Mouse (Mus musculus) adrenal gland, adult 2 months (tissue): ENCODE measurements around the gene Cdh6. TPM values are rescaled to one million over a fixed set of nuclear protein-coding genes. Genes with fewer than 3 reads are reported as not detected.

Experiments
- DNase-seq: peaks from one replicate; pipeline ENCODE4 v3.0.0; 2021
- polyA plus RNA-seq: library from polyadenylated mRNA; depleted of rRNA; stranded (reverse); fragments of >200 nt; gene quantifications from 2 replicates; pipeline ENCODE4 v1.2.3, GENCODE M21; 2012
- total RNA-seq, 2 experiments: library from RNA; stranded (reverse); gene quantifications; 2 replicates each; pipeline ENCODE4 v1.2.3; 2021

Gene Cdh6
- total and polyA plus RNA-seq, 3 experiments, result 1.4 to 15.7 (median 15.5) TPM

GRCm38 (mm10) chr15:13057728-13058127, 115.7 kb downstream of the Cdh6 start:
- DNase-seq, result no peak

DNA sequence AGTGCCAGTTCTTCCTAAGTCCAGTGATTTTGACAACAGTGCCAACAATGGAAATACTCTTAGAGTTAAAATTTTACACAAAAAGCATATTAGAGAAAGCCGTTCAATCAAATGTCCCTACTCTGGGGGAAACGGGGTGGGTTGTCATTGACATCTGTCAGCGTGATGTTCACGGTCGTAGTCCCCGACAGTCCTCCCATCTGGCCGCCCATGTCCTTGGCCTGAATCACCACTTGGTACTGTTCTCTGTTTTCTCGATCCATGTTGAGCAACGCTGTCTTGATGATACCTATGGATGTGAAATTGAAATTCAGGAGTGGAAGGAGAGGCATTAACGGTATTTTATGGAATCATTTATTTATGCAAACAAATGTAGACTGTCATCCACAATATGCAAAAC, 116.2 kb downstream of the Cdh6 start:
- no peak for DNase-seq

- DNase-seq, result no peak
These were observed 125.6 kb downstream of the Cdh6 start for GRCm38 (mm10) chr15:13047910-13048309.

GRCm38 (mm10) chr15:13034436-13034835, 139.0 kb downstream of the Cdh6 start:
- DNase-seq, result no peak

DNA sequence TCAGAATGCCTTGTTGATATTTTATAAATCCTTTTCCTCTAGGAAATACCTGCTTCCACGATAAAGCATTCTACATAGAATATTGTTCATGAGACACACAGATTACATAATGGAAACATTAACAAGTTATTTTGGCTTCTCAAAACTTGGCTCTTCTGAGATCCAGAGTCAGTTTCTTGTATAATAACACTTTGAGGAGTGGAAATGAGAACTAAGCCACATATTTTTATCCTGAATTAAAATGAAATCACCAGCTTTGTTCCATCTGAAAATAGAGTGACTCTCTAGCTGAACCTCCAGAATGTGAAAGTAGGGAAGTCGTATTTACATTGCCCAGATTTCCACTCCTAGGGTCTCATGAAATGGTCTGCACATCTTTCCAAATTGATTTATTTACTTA, 142.8 kb downstream of the Cdh6 start:
- no peak for DNase-seq

DNA sequence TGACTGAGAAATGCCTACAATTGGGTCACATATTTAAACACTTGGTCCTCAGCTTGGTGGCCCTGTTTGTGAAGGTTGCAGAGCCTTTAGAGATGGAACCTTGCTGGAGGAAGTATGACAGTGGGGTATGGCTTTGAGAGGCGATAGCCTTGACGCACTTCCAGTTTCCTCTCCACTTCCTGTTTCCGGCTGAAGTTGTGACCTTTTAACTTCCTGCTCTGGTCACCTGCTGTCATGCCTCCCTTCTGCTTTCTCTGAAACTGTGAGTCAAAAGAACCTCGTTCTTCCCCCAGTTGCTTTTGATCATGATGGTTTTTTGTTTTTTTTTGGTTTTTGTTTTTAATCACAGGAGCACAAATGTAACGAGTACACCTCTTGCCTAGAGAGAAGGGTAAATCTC, 146.0 kb downstream of the Cdh6 start:
- no peak for DNase-seq

DNA sequence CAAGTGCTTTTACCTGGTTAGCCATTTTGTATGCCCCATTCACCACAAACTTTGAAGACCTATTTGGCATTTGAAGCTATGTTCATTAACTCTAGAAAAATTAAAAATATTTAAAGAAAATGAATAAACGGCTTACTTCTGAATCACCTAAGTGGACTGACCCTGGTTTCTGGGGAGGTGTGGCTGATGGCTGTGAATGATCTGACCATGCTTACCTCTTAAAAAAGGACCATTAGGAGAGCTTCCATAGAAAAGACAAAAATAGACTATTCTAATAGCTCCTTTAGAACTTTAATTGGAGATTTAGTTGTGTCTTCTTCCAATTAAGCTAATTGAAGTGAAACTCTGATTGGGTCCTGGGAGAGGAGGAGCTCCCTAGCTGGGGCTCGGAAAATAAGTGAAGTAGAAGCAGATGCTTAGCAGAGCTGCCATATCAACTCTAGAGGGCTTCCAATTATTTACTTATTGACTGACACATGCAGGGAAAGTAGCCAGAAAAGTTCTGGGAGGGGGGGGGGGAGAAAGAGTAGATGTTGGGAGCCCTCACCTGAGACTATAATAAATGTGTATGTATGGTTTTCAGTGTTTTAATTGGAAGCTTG, 156.6 kb downstream of the Cdh6 start:
- DNase-seq, result no peak

- DNase-seq, result no peak
These were observed 164.7 kb downstream of the Cdh6 start for GRCm38 (mm10) chr15:13008803-13009202.

DNA sequence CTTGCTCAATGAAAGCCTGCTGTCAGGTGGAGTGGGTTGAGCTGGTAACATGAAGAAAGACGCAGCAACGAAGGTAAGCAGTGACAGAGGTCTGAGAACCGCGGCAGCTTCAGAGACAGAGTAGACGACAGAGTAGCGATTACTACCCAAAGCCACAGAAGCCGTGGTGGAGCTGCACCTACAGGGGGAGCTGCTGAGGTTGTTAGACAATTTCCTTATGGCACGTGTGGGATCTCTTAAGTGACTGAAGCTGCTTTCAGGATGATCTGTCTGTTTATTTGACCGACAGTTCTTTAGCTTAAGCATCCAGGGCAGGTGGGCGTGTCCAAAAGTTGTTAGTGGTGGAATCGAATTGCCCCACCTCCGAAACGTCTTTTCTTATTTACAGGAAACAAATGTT, 167.5 kb downstream of the Cdh6 start:
- no peak for DNase-seq

- peak; percentile 2 for DNase-seq
These were observed 171.9 kb downstream of the Cdh6 start for GRCm38 (mm10) chr15:13001549-13001948.

GRCm38 (mm10) chr15:12994563-12995359, 178.7 kb downstream of the Cdh6 start:
- no peak for DNase-seq
